Mouse (Mus musculus) spleen, adult 12 weeks (tissue): ENCODE data around the gene Stn1.

Source experiments
- DNase-seq: peaks from one replicate; pipeline ENCODE4 v3.0.0; 2022; ENCODE audit warnings: low spot score

The Stn1 gene

DNA sequence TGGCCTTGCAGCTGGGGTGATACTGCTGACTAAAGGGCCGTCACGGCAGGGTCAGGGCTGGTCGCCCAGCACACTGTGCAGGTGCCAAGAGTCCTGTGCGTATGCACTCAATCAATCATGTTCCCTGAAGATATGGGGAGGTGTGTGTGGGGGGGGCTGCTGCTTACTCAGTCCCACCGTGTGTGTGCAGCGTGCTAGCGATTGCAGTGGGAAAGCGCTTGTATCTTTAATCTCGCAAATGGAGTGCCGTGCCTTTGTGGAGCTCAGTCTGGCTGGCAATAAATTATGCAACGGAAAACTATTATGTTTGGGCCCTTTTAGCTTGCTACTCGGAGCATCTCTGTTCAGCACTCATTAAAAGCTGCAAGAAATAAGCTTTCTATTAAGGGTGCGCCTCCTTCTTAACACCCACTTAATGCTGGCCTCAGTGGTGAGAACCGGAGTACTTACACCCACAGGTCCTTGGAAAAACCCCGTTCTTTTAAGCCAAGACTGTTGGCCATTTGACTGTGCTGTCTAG, 64.4 kb downstream of the Stn1 start:
- DNase-seq = no peak

- no peak for DNase-seq
Measured at GRCm38 (mm10) chr19:47471808-47472207, 65.5 kb downstream of the Stn1 start.

DNA sequence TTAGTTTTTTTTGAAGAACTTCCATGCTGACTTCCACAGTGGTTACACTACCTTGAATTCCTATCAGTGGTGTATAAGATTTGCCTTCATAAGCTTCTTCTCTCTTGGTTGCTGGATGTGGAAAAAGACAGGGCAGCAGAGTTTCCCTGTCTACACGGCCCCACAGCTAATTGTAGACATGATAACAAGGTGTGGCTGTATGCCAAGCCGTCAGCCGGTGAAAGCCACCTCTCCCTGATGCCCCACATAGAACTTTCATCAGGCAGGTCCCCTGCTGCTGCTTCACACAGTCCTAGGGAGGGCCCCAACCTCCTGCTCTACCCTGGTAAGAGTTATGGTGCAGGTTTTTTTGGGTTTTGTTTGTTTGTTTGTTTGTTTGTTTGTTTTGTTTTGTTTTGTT, 68.6 kb downstream of the Stn1 start:
- DNase-seq = no peak

- DNase-seq = no peak
Measured at GRCm38 (mm10) chr19:47466775-47467174, 70.5 kb downstream of the Stn1 start.

DNA sequence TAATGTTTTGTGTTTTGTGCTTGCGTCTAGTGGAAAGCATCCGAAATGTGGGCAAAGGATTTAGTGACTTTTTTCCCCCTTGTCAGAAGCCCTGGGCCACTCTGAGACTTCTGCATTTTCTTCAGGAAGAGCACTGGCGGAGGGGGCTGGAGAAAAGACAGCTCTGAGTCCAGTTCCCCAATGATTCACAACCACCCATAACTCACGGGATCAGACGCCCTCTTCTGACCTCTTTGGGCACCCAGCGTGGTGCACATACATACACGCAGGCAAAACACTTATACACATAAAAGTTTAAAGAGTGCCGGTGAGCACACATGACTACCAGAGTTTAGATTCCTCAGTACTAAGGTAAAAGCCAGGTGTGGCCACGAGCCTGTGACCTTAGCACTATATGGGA, 71.8 kb downstream of the Stn1 start:
- DNase-seq = no peak

DNA sequence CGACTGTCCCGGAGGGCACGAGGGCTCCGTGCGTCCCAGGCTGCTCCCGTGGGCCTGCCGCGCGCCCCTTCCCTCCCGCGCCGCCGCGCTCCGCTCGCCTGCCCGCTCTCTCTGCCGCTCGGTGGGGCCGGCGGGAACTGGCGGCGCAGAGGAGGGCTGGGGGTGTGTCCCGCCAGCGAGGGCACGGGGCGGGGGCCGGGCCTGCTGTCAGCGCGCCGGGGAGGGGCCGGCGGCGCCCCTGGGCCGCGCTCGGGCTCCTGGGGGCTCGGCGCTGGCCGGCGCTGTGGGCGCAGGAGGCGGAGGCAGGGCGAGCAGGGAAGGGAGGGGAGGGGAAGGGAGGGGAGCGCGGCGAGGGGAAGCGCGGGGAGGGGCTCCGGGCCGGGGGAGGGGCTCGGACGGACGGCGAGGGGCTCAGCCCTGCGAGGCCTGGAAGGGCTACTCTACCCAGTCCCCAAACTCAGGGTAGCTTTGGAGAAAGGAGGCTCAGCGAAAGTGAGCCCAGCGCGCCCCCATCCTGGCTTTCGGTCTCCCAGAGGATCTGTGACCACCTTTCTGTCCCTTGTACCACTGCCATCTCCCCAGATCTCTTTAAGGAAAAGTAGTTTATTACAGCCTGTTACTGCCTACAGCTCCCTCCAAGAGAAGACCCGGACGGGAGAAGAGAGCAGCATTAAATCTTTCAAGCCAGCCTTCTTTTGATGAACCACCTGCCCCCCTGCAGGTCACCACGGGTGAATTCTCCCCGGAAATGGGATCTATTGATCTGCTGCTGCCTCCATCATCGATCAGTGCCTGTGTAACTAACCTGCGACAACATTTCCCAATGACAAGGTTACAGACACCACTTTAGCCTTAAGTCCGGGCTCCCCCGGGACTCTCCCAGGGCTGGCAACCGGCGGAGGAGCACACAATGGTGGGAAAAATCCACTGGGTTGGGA, 72.7 kb downstream of the Stn1 start, which contains the start of gene Sh3pxd2a:
Gene Sh3pxd2a, minus strand, starts transcription at position 98 of the 938 bp plus-strand sequence.
- no peak for DNase-seq

DNA sequence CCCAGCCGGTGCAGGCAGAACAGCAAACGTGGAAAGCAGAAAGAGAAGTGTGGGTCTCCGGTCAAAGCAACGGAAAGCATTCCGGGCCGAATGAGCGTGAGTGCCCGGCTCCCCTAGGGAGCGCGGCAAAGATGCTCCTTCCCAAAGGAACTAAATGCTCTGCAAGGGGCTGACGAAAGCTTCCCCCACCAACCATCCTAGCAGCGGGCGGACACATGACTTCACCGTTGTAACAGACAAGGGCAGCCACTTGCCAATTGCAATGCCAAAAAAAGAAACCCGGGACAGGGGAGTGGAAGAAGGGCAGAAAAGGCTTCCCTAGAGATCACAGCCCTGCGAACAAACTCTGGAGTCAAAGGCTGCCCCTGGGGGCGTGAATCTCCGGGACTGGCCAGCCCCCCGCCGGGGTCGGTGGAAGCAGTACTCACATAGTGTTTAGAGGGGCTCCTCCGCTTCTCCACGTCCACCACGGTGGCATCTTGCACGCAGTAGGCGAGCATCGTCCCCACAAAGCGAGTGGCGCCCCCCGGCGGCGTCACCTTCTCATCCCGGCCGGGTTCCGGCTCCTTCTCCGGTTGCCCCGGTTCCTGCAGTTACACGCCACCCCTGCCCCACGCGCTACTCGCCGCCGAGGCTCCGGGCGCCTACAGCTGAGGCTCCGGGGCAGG, 73.5 kb downstream of the Stn1 start:
- DNase-seq = peak; percentile 65

GRCm38 (mm10) chr19:47463206-47463605, 74.1 kb downstream of the Stn1 start:
- no peak for DNase-seq

GRCm38 (mm10) chr19:47462725-47463124, 74.6 kb downstream of the Stn1 start:
- no peak for DNase-seq

- DNase-seq = no peak
Measured at GRCm38 (mm10) chr19:47461838-47462237, 75.5 kb downstream of the Stn1 start.

DNA sequence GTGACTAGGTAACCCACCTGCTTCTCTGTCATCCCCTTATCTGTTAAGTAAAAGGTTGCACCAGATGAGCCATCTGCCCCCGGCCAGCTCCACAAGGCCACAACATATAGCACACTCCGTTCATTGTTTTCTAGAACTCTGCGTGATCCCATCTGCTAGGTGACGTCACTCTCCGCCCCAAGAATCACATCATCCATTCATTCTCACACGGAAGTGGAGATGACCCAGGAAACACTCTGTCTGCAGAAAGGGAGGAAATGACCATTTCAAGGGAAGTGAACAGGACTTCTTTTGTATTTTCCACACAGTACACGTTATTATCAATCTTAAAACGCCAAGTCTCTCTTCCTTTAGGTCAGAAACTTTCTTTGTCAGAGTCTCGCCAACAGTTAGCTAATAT, 75.9 kb downstream of the Stn1 start:
- DNase-seq = no peak

DNA sequence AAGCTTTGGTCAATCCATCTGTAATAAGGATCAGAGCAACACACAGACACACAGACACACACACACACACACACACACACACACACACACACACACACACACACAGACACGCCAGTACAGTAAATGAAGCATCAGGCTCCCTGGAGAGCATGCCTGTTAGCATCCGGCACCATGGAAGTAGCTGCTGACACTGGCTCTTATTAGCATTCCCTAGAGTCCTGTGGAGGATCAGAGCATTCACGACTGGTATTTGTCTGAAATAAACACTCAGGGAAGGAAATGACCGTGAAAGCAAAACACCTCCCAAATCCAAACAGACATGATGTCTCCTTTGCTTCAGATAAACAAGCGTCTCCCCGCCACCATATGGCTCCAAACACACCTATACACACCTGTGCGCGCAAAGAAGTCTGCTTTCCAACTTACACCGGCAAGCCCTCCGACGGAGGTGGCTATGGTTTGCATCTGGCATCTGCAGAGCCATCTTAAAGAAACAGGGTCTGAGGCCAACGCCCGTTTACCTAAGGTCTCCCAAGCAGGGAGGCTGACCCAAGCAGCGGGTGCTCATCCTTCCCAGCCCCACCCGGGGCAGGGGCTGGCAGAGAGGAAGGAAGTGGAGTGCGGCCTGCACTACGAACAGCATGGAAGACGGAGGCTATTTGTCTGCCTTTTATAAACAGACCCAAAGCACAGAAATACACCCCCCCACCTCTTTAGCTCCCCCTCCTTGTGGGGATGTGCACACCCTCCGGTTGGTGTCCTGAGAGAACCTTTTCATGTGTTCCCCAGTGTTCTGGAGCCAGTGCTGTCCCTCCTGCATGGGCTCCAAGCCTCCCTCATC, 77.0 kb downstream of the Stn1 start:
- DNase-seq = no peak

DNA sequence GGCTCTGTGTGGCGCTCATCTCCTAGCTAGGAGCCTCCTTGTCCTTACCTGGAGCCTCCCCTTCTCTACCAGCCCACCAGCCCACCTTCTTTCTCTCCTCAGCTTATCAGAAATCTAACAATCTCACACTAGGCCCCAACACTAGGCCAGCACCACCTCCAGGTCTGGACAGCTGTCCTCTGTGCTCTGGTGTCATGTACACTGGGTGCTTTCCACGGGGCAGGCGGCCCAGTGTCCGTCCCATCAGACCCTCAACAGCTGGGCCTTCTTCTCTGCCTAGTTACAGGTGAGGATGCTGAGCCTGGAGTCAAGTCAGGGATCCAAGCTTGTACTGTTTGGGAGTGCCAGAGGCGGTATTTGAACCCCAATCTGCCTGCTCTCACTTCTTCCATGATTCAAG, 78.1 kb downstream of the Stn1 start:
- DNase-seq = no peak

- DNase-seq = no peak
Measured at GRCm38 (mm10) chr19:47458504-47459161, 78.7 kb downstream of the Stn1 start.

- DNase-seq = no peak
Measured at GRCm38 (mm10) chr19:47457711-47458503, 79.4 kb downstream of the Stn1 start.

GRCm38 (mm10) chr19:47456021-47456420, 81.3 kb downstream of the Stn1 start:
- no peak for DNase-seq

DNA sequence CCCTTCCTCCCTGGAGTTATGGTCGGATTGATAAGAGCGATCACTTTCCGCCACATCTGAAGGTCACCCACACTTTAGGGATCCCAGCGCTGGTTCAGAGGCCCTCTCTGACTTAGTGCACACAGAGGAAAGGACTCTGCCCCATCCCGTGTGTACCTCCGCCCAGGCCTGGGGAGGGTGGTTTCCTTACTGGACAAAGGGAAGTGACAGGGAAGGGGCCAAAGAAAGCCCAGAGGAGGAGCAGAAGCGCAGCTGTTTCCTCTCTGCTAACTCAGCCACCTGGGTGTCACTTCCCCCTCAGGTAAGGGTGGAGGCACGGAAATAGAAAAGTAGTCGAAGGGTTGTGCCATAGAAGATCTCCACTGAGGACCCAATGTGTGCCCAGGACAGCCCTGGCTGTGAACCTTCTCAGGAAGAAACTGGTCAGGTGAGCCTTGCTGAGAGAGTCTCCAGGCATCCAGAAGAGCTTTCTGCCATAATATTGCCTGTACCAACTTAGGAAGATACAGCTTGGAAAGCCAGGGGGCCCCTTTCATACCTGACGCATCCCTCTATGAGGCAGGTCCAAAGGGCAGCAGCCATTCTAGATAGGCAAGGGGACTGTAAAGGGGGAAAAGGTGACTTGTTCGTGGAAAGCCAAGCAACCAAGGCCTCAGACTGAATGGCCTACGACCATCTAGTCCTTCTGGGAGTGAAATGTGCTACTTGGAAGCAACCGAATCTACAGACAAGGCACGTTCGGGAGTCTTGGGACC, 82.1 kb downstream of the Stn1 start:
- no peak for DNase-seq

- DNase-seq = no peak
Measured at GRCm38 (mm10) chr19:47454167-47455000, 82.9 kb downstream of the Stn1 start.

- DNase-seq = no peak
Measured at GRCm38 (mm10) chr19:47453352-47453751, 84.0 kb downstream of the Stn1 start.
